Mouse (Mus musculus): Measurements from ENCODE around the gene Card19.

DNA sequence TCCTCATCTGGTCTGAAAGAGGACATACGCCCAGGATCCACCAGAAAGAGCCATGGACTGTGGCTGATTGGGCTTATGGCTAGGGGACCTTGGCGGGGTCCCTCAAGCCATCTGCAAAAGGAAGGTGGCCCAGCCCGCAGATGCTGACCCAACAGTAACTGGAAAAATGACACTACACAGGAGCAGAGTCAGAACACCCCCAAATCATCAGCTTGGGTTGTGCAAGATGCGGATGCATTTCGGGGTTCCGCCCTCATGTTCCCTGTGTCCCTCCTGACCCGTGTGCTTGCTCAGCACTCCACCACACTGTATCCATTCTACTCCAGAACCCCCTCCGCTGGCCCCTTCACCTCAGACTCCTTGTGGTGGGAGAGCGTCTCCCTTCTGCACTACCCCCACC is 17.1 kb downstream of the Card19 start:
- no peak for TF ChIP-seq CTCF (conservative IDR thresholded peaks at IDR 0.05; ENCODE audit: low read length)
- TF ChIP-seq POU5F1 (IDR thresholded peaks at IDR 0.05; ENCODE audit: borderline replicate concordance, low read length), result no peak
